Mouse (Mus musculus): ENCODE data around the gene Akt1s1.

The Akt1s1 gene

GRCm38 (mm10) chr7:44848561-44849415 lies at the start of gene Akt1s1, which contains the start of gene Tbc1d17:
Gene Akt1s1, plus strand, starts transcription at chr7:44848991.
Gene Tbc1d17, minus strand, starts transcription at chr7:44849079.
- DNase-seq, result peak; percentile 100

GRCm38 (mm10) chr7:44808927-44809326 lies 39.9 kb upstream of the Akt1s1 start:
- no peak for DNase-seq

- no peak for DNase-seq
These were observed 39.3 kb upstream of the Akt1s1 start for GRCm38 (mm10) chr7:44809466-44809865.

- DNase-seq, result no peak
These were observed 38.4 kb upstream of the Akt1s1 start for GRCm38 (mm10) chr7:44810365-44810764.

- DNase-seq, result no peak
These were observed 37.8 kb upstream of the Akt1s1 start for GRCm38 (mm10) chr7:44810819-44811557.

- no peak for DNase-seq
These were observed 36.0 kb upstream of the Akt1s1 start for GRCm38 (mm10) chr7:44812651-44813325.

- DNase-seq, result no peak
These were observed 34.8 kb upstream of the Akt1s1 start for GRCm38 (mm10) chr7:44813985-44814384.

GRCm38 (mm10) chr7:44814423-44814822 lies 34.4 kb upstream of the Akt1s1 start:
- no peak for DNase-seq

GRCm38 (mm10) chr7:44814952-44815553 lies 33.7 kb upstream of the Akt1s1 start:
- DNase-seq, result peak; percentile 72

GRCm38 (mm10) chr7:44815721-44816469 lies 32.9 kb upstream of the Akt1s1 start, which contains the start of the genes Nup62 and Il4i1:
Gene Nup62, plus strand, starts transcription at chr7:44816088.
Gene Il4i1, plus strand, starts transcription at chr7:44816387.
- DNase-seq, result peak; percentile 98

GRCm38 (mm10) chr7:44816470-44817021 lies 32.2 kb upstream of the Akt1s1 start, which contains the start of gene Atf5:
Gene Atf5, minus strand, starts transcription at chr7:44816658.
- no peak for DNase-seq

GRCm38 (mm10) chr7:44817441-44817840 lies 31.4 kb upstream of the Akt1s1 start:
- DNase-seq, result peak; percentile 9

- DNase-seq, result peak; percentile 18
These were observed 30.6 kb upstream of the Akt1s1 start for GRCm38 (mm10) chr7:44818164-44818563.

GRCm38 (mm10) chr7:44818751-44819235 lies 30.0 kb upstream of the Akt1s1 start:
- peak; percentile 45 for DNase-seq

- no peak for DNase-seq
These were observed 29.4 kb upstream of the Akt1s1 start for GRCm38 (mm10) chr7:44819391-44819790.

GRCm38 (mm10) chr7:44819863-44820262 lies 28.9 kb upstream of the Akt1s1 start:
- DNase-seq, result peak; percentile 14

- DNase-seq, result no peak
These were observed 28.3 kb upstream of the Akt1s1 start for GRCm38 (mm10) chr7:44820525-44820924.

- no peak for DNase-seq
These were observed 26.9 kb upstream of the Akt1s1 start for GRCm38 (mm10) chr7:44821666-44822448.

GRCm38 (mm10) chr7:44823409-44823808 lies 25.4 kb upstream of the Akt1s1 start:
- DNase-seq, result peak; percentile 2

GRCm38 (mm10) chr7:44824872-44825271 lies 23.9 kb upstream of the Akt1s1 start:
- peak; percentile 72 for DNase-seq
